Mouse (Mus musculus): ENCODE results near the gene Cdkal1. TPM values are rescaled to one million over a fixed set of nuclear protein-coding genes. Genes with fewer than 3 reads are reported as not detected.
A peak's percentile ranks its signal among the peaks of the same experiment; 100 is the strongest.

Cdkal1 gene
- polyA plus RNA-seq, 1 experiment from 2014 or later = 34.0 TPM

- Histone ChIP-seq H3K4me2 (ENCODE audit: low read depth, severe bottlenecking) (no peak overlapping the region), H3K4me1 (ENCODE audit: control insufficient read depth, insufficient read depth, low read length) (no peaks in the 10 kb centered on the region), H3K4me3 (ENCODE audit: low read depth, low read length) (no peak overlapping the region), H3K36me3 (ENCODE audit: control insufficient read depth, insufficient read depth, low read length) (no peaks in the 10 kb centered on the region), H3K9ac (ENCODE audit: low read length) (no peak overlapping the region), H3K9me3 (ENCODE audit: control insufficient read depth, low read length) (no peaks in the 10 kb centered on the region), H3K27ac (replicated peaks; ENCODE audit: low read depth, low read length) (no peak overlapping the region), H3K27me3 (ENCODE audit: control insufficient read depth, insufficient read depth, low read length) (no peaks in the 10 kb centered on the region)
- peak; percentile 12 for DNase-seq (ENCODE audit: low spot score)
- no peak for ATAC-seq (ENCODE audit: insufficient number of reproducible peaks, low FRiP score, low TSS enrichment, low read depth)
- WGBS = 85% methylated on average over 6 of the region's 6 CpGs
Observed at GRCm38 (mm10) chr13:29462271-29462670, 393.2 kb downstream of the Cdkal1 start.

- no peak overlapping the region for H3K4me2 ChIP-seq (ENCODE audit: low read depth, severe bottlenecking)
- H3K27me3 ChIP-seq (ENCODE audit: control insufficient read depth, insufficient read depth, low read length) = no peaks in the 10 kb centered on the region
- H3K4me1 ChIP-seq (ENCODE audit: control insufficient read depth, insufficient read depth, low read length) = no peaks in the 10 kb centered on the region
- ATAC-seq (ENCODE audit: insufficient number of reproducible peaks, low FRiP score, low TSS enrichment, low read depth) (no peak), DNase-seq (ENCODE audit: low spot score) (peak; percentile 18)
- H3K27ac ChIP-seq (replicated peaks; ENCODE audit: low read depth, low read length) = no peak overlapping the region
- no peaks in the 10 kb centered on the region for H3K36me3 ChIP-seq (ENCODE audit: control insufficient read depth, insufficient read depth, low read length)
- H3K9me3 ChIP-seq (ENCODE audit: control insufficient read depth, low read length) = no peaks in the 10 kb centered on the region
- 47% methylated on average over 5 of the region's 5 CpGs for WGBS
- H3K9ac ChIP-seq (ENCODE audit: low read length) = no peak overlapping the region
- H3K4me3 ChIP-seq (ENCODE audit: low read depth, low read length) = no peak overlapping the region
Observed at GRCm38 (mm10) chr13:29460741-29461140, 394.7 kb downstream of the Cdkal1 start.

GRCm38 (mm10) chr13:29458385-29458784 is 397.1 kb downstream of the Cdkal1 start:
- Histone ChIP-seq H3K27me3 (ENCODE audit: control insufficient read depth, insufficient read depth, low read length) (no peaks in the 10 kb centered on the region), H3K36me3 (ENCODE audit: control insufficient read depth, insufficient read depth, low read length) (no peaks in the 10 kb centered on the region), H3K4me1 (ENCODE audit: control insufficient read depth, insufficient read depth, low read length) (no peaks in the 10 kb centered on the region), H3K27ac (replicated peaks; ENCODE audit: low read depth, low read length) (no peak overlapping the region), H3K4me3 (ENCODE audit: low read depth, low read length) (no peak overlapping the region), H3K4me2 (ENCODE audit: low read depth, severe bottlenecking) (no peak overlapping the region), H3K9me3 (ENCODE audit: control insufficient read depth, low read length) (no peaks in the 10 kb centered on the region), H3K9ac (ENCODE audit: low read length) (no peak overlapping the region)
- ATAC-seq (ENCODE audit: insufficient number of reproducible peaks, low FRiP score, low TSS enrichment, low read depth) (no peak), DNase-seq (ENCODE audit: low spot score) (no peak)
- 21% methylated on average over 1 of the region's 1 CpGs for WGBS

- 0 out of 2 replicates have a peak overlapping the region, but pooled peaks have one; percentile 36 for H3K27ac ChIP-seq (replicated peaks; ENCODE audit: low read depth, low read length)
- DNase-seq (ENCODE audit: low spot score) = no peak
Observed at GRCm38 (mm10) chr13:29437067-29437466, 418.4 kb downstream of the Cdkal1 start.

GRCm38 (mm10) chr13:29434726-29435125 is 420.7 kb downstream of the Cdkal1 start:
- ATAC-seq (ENCODE audit: insufficient number of reproducible peaks, low FRiP score, low TSS enrichment, low read depth) (no peak), DNase-seq (ENCODE audit: low spot score) (no peak)
- Histone ChIP-seq H3K4me3 (ENCODE audit: low read depth, low read length) (no peak overlapping the region), H3K36me3 (ENCODE audit: control insufficient read depth, insufficient read depth, low read length) (no peaks in the 10 kb centered on the region), H3K9me3 (ENCODE audit: control insufficient read depth, low read length) (no peaks in the 10 kb centered on the region), H3K4me2 (ENCODE audit: low read depth, severe bottlenecking) (no peak overlapping the region), H3K4me1 (ENCODE audit: control insufficient read depth, insufficient read depth, low read length) (peaks cover 10% of the 10 kb centered on the region), H3K27ac (replicated peaks; ENCODE audit: low read depth, low read length) (no peak overlapping the region), H3K9ac (ENCODE audit: low read length) (no peak overlapping the region), H3K27me3 (ENCODE audit: control insufficient read depth, insufficient read depth, low read length) (no peaks in the 10 kb centered on the region)
- 75% methylated on average over 4 of the region's 4 CpGs for WGBS

More at GRCm38 (mm10) chr13:29437067-29437466, 418.4 kb downstream of the Cdkal1 start:
- H3K36me3 ChIP-seq (ENCODE audit: control insufficient read depth, insufficient read depth, low read length) = no peaks in the 10 kb centered on the region
- WGBS = 58% methylated on average over 2 of the region's 2 CpGs
- no peak overlapping the region for H3K4me2 ChIP-seq (ENCODE audit: low read depth, severe bottlenecking)
- no peak overlapping the region for H3K9ac ChIP-seq (ENCODE audit: low read length)
- no peak for ATAC-seq (ENCODE audit: insufficient number of reproducible peaks, low FRiP score, low TSS enrichment, low read depth)
- H3K4me3 ChIP-seq (ENCODE audit: low read depth, low read length) = no peak overlapping the region
- H3K27me3 ChIP-seq (ENCODE audit: control insufficient read depth, insufficient read depth, low read length) = no peaks in the 10 kb centered on the region
- H3K4me1 ChIP-seq (ENCODE audit: control insufficient read depth, insufficient read depth, low read length) = 0 out of 2 replicates have a peak, but pooled peaks cover 3% of the 10 kb centered on the region
- no peaks in the 10 kb centered on the region for H3K9me3 ChIP-seq (ENCODE audit: control insufficient read depth, low read length)

- WGBS = 22% methylated on average over 4 of the region's 4 CpGs
- Histone ChIP-seq H3K27ac (replicated peaks; ENCODE audit: low read depth, low read length) (peak overlapping the region; percentile 3; the same call in 1 of the 2 replicates), H3K4me1 (ENCODE audit: control insufficient read depth, insufficient read depth, low read length) (peaks cover 14% of the 10 kb centered on the region), H3K4me3 (ENCODE audit: low read depth, low read length) (no peak overlapping the region), H3K9ac (ENCODE audit: low read length) (no peak overlapping the region), H3K36me3 (ENCODE audit: control insufficient read depth, insufficient read depth, low read length) (no peaks in the 10 kb centered on the region), H3K27me3 (ENCODE audit: control insufficient read depth, insufficient read depth, low read length) (no peaks in the 10 kb centered on the region), H3K4me2 (ENCODE audit: low read depth, severe bottlenecking) (no peak overlapping the region), H3K9me3 (ENCODE audit: control insufficient read depth, low read length) (no peaks in the 10 kb centered on the region)
- DNase-seq (ENCODE audit: low spot score) (no peak), ATAC-seq (ENCODE audit: insufficient number of reproducible peaks, low FRiP score, low TSS enrichment, low read depth) (no peak)
Observed at GRCm38 (mm10) chr13:29430919-29431318, 424.6 kb downstream of the Cdkal1 start.

- Histone ChIP-seq H3K27ac (replicated peaks; ENCODE audit: low read depth, low read length) (0 out of 2 replicates have a peak overlapping the region, but pooled peaks have one; percentile 15), H3K27me3 (ENCODE audit: control insufficient read depth, insufficient read depth, low read length) (no peaks in the 10 kb centered on the region), H3K9ac (ENCODE audit: low read length) (no peak overlapping the region), H3K9me3 (ENCODE audit: control insufficient read depth, low read length) (no peaks in the 10 kb centered on the region), H3K4me3 (ENCODE audit: low read depth, low read length) (no peak overlapping the region), H3K4me1 (ENCODE audit: control insufficient read depth, insufficient read depth, low read length) (peaks cover 14% of the 10 kb centered on the region), H3K36me3 (ENCODE audit: control insufficient read depth, insufficient read depth, low read length) (no peaks in the 10 kb centered on the region), H3K4me2 (ENCODE audit: low read depth, severe bottlenecking) (no peak overlapping the region)
- DNase-seq (ENCODE audit: low spot score) (no peak), ATAC-seq (ENCODE audit: insufficient number of reproducible peaks, low FRiP score, low TSS enrichment, low read depth) (no peak)
- 40% methylated on average over 4 of the region's 4 CpGs for WGBS
Observed at GRCm38 (mm10) chr13:29429877-29430276, 425.6 kb downstream of the Cdkal1 start.

GRCm38 (mm10) chr13:29429196-29429595 is 426.3 kb downstream of the Cdkal1 start:
- no peak overlapping the region for H3K4me2 ChIP-seq (ENCODE audit: low read depth, severe bottlenecking)
- DNase-seq (ENCODE audit: low spot score) (no peak), ATAC-seq (ENCODE audit: insufficient number of reproducible peaks, low FRiP score, low TSS enrichment, low read depth) (no peak)
- no peaks in the 10 kb centered on the region for H3K27me3 ChIP-seq (ENCODE audit: control insufficient read depth, insufficient read depth, low read length)
- peaks cover 11% of the 10 kb centered on the region for H3K4me1 ChIP-seq (ENCODE audit: control insufficient read depth, insufficient read depth, low read length)
- H3K4me3 ChIP-seq (ENCODE audit: low read depth, low read length) = no peak overlapping the region
- WGBS = 90% methylated on average over 6 of the region's 6 CpGs
- H3K27ac ChIP-seq (replicated peaks; ENCODE audit: low read depth, low read length) = no peak overlapping the region
- H3K9me3 ChIP-seq (ENCODE audit: control insufficient read depth, low read length) = no peaks in the 10 kb centered on the region
- no peaks in the 10 kb centered on the region for H3K36me3 ChIP-seq (ENCODE audit: control insufficient read depth, insufficient read depth, low read length)
- H3K9ac ChIP-seq (ENCODE audit: low read length) = no peak overlapping the region
